Mouse (Mus musculus): Measurements from ENCODE around the gene Fam50b.

The Fam50b gene

GRCm38 (mm10) chr13:34734686-34735085 lies at the start of gene Fam50b:
TSS of gene Fam50b (plus strand) at chr13:34734850.
- no peak for DNase-seq (ENCODE audit: low read depth, low spot score)

GRCm38 (mm10) chr13:34685008-34685765 lies 49.5 kb upstream of the Fam50b start:
- no peak for DNase-seq (ENCODE audit: low read depth, low spot score)

- DNase-seq (ENCODE audit: low read depth, low spot score) = no peak
Observed at GRCm38 (mm10) chr13:34691049-34691448, 43.6 kb upstream of the Fam50b start.

- DNase-seq (ENCODE audit: low read depth, low spot score) = no peak
Observed at GRCm38 (mm10) chr13:34693111-34693510, 41.5 kb upstream of the Fam50b start.

GRCm38 (mm10) chr13:34696734-34697332 lies 37.8 kb upstream of the Fam50b start:
- DNase-seq (ENCODE audit: low read depth, low spot score) = no peak

- DNase-seq (ENCODE audit: low read depth, low spot score) = no peak
Observed at GRCm38 (mm10) chr13:34700091-34700490, 34.6 kb upstream of the Fam50b start.

- DNase-seq (ENCODE audit: low read depth, low spot score) = no peak
Observed at GRCm38 (mm10) chr13:34700630-34701029, 34.0 kb upstream of the Fam50b start.

GRCm38 (mm10) chr13:34703301-34703700 lies 31.3 kb upstream of the Fam50b start:
- DNase-seq (ENCODE audit: low read depth, low spot score) = no peak

- DNase-seq (ENCODE audit: low read depth, low spot score) = no peak
Observed at GRCm38 (mm10) chr13:34703795-34704194, 30.9 kb upstream of the Fam50b start.

- DNase-seq (ENCODE audit: low read depth, low spot score) = no peak
Observed at GRCm38 (mm10) chr13:34704835-34705234, 29.8 kb upstream of the Fam50b start.

GRCm38 (mm10) chr13:34708955-34709354 lies 25.7 kb upstream of the Fam50b start:
- no peak for DNase-seq (ENCODE audit: low read depth, low spot score)

- no peak for DNase-seq (ENCODE audit: low read depth, low spot score)
Observed at GRCm38 (mm10) chr13:34709566-34709965, 25.1 kb upstream of the Fam50b start.

GRCm38 (mm10) chr13:34711410-34711809 lies 23.2 kb upstream of the Fam50b start:
- DNase-seq (ENCODE audit: low read depth, low spot score) = no peak

- no peak for DNase-seq (ENCODE audit: low read depth, low spot score)
Observed at GRCm38 (mm10) chr13:34712881-34713280, 21.8 kb upstream of the Fam50b start.

- no peak for DNase-seq (ENCODE audit: low read depth, low spot score)
Observed at GRCm38 (mm10) chr13:34715437-34715838, 19.2 kb upstream of the Fam50b start.

GRCm38 (mm10) chr13:34724831-34725592 lies 9.6 kb upstream of the Fam50b start:
- DNase-seq (ENCODE audit: low read depth, low spot score) = no peak

- no peak for DNase-seq (ENCODE audit: low read depth, low spot score)
Observed at GRCm38 (mm10) chr13:34725800-34726476, 8.7 kb upstream of the Fam50b start.

- DNase-seq (ENCODE audit: low read depth, low spot score) = no peak
Observed at GRCm38 (mm10) chr13:34726477-34726805, 8.2 kb upstream of the Fam50b start.

- DNase-seq (ENCODE audit: low read depth, low spot score) = no peak
Observed at GRCm38 (mm10) chr13:34727060-34727459, 7.6 kb upstream of the Fam50b start.

- no peak for DNase-seq (ENCODE audit: low read depth, low spot score)
Observed at GRCm38 (mm10) chr13:34731551-34731950, 3.1 kb upstream of the Fam50b start.

- DNase-seq (ENCODE audit: low read depth, low spot score) = no peak
Observed at GRCm38 (mm10) chr13:34733780-34734179, 870 bp upstream of the Fam50b start.
